In the genomic region with DNA sequence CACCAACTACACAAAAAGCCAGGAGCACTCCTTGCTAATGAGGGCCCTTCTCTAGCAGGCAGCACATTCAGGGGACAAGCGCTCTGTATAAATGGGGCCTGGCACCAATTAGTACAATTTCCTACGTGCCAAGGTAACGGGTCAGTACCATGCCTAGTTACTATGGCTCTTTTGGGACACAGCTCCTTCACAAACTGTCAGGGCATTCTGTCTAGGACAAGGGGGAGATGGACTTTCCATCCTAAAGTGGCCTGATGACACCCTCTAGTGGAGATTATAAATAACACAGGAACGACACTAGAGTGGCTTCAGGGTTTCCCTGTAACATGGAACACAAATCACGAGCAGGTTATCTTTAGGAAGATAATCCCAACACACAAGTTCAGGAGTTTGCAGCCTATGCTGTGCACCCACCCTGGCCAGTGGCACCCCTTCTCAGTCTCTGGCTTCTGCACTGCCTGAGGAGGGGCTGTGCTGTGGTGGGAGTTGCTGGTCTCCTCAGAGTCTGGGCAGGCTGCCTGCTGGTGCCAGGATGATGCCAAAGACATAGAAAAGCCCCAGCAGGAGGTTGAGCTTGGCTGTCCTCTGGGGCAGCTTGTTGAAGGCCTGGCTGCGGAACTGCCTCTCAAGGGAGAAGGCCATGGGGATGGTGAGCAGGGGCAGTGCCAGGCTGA, we compare ENCODE assay signal across 8 mouse cellular contexts. TPM values are rescaled to one million over a fixed set of nuclear protein-coding genes. Genes with fewer than 3 reads are reported as not detected.
DNase-seq lines count a peak whose midpoint lies in the region; ATAC-seq and TF ChIP-seq lines count a peak whose summit lies in the region.

No protein-coding gene starts in this region.

- H3K4me1 ChIP-seq in heart, postnatal 0 days (ENCODE audit: control insufficient read depth, insufficient read depth), result no peaks in the 10 kb centered on the region

- no peak overlapping the region for H3K27ac ChIP-seq in heart, postnatal 0 days (ENCODE audit: low read depth)

- H3K27me3 ChIP-seq in heart, postnatal 0 days (ENCODE audit: control insufficient read depth, insufficient read depth, low read length), result no peaks in the 10 kb centered on the region

- intact Hi-C loops in heart, postnatal 14 days (cut with DNase I), result no loop called here

- TF ChIP-seq EP300 in heart, postnatal 0 days (IDR thresholded peaks at IDR 0.05; ENCODE audit: low read depth), result no peak

- H3K4me3 ChIP-seq in heart, postnatal 0 days (ENCODE audit: low read depth, low read length), result no peak overlapping the region

- H3K9ac ChIP-seq in heart, postnatal 0 days (replicated peaks; ENCODE audit: low read depth, low read length), result no peak overlapping the region

- H3K4me2 ChIP-seq in heart, postnatal 0 days (ENCODE audit: low read depth, low read length), result no peak overlapping the region

- ATAC-seq in heart, postnatal 0 days (ENCODE audit: insufficient read depth, low read depth), result no peak
- 0 out of 2 replicates have a peak, but pooled peaks have one; percentile 6 for ATAC-seq in megakaryocyte, adult 5-6 weeks (ENCODE audit: poor library complexity, severe bottlenecking)

- peak; percentile 20 for DNase-seq in heart, postnatal 0 days (ENCODE audit: low spot score)
- no peak for DNase-seq in heart, postnatal 14 days
- peak; percentile 33 for DNase-seq in cerebellum, adult 11 months
- peak; percentile 60 to 68 for DNase-seq in frontal cortex, postnatal 10 days (ENCODE audit: low spot score in 2 of 2)
- DNase-seq in testis, postnatal 10 days (ENCODE audit: low spot score), result no peak
- DNase-seq in heart, postnatal 4 days, result no peak
- DNase-seq in urinary bladder, postnatal 14 days (ENCODE audit: low spot score), result no peak

- H3K36me3 ChIP-seq in heart, postnatal 0 days (replicated peaks; ENCODE audit: control insufficient read depth, insufficient read depth, low read length), result peaks cover 11% of the 10 kb centered on the region

- H3K9me3 ChIP-seq in heart, postnatal 0 days (replicated peaks; ENCODE audit: control insufficient read depth, low read length), result no peaks in the 10 kb centered on the region

- 61% methylated on average over 6 of the region's 6 CpGs for WGBS in heart, postnatal 0 days

- TF ChIP-seq CTCF in heart, postnatal 0 days (IDR thresholded peaks at IDR 0.05; ENCODE audit: low read depth), result peak; percentile 57

RNA-seq across cellular contexts. Expression of gene Ubiad1, which starts 8.8 kb away (rescaled TPM):
- total RNA-seq in heart, postnatal 0 days (2014; rRNA removed; ENCODE audit: low replicate concordance), result 25.6 and 32.4 TPM in 2 replicates
- 18.9 and 19.6 TPM in 2 replicates for polyA plus RNA-seq in heart, postnatal 0 days (2015; fragmentation: Nextera tagmentation; extraction: Ambion mirVana)
- 10 to 100 TPM; 18.9 to 22.1 TPM for total RNA-seq in heart, postnatal 14 days (2021)
- total RNA-seq in megakaryocyte, adult 5-6 weeks (2015), result 5.6 and 7.6 TPM in 2 replicates
- total RNA-seq in megakaryocyte, adult 5-6 weeks (2017), result 6.4 and 7.7 TPM in 2 replicates
- 10 to 100 TPM; 19.5 to 21.5 TPM for total RNA-seq in heart, postnatal 4 days (2021)

RNA-seq across cellular contexts. Expression of gene Mtor, which starts 12.6 kb away (rescaled TPM):
- total RNA-seq in heart, postnatal 0 days (2014; rRNA removed; ENCODE audit: low replicate concordance), result 31.2 and 52.2 TPM in 2 replicates
- polyA plus RNA-seq in heart, postnatal 0 days (2015; fragmentation: Nextera tagmentation; extraction: Ambion mirVana), result 17.3 and 20.5 TPM in 2 replicates
- 10 to 100 TPM; 46.6 to 51.9 TPM for total RNA-seq in heart, postnatal 14 days (2021)
- total RNA-seq in megakaryocyte, adult 5-6 weeks (2015), result 14.2 and 14.3 TPM in 2 replicates
- total RNA-seq in megakaryocyte, adult 5-6 weeks (2017), result 10.8 and 13.6 TPM in 2 replicates
- total RNA-seq in heart, postnatal 4 days (2021), result 10 to 100 TPM; 58.2 to 62.7 TPM

Comparison
In these comparisons a context has a peak if more than half of its experiments do, and no peak if none do; other contexts are left out.
1. DNase-seq: peak in heart, postnatal 0 days (single experiment), cerebellum, adult 11 months (single experiment) and frontal cortex, postnatal 10 days (2 of 2); none in heart, postnatal 14 days (0 of 2), testis, postnatal 10 days (single experiment), heart, postnatal 4 days (single experiment) and urinary bladder, postnatal 14 days (single experiment).